Mouse (Mus musculus) thymus, adult 2 months (tissue): Measurements from ENCODE around the gene Rrn3. TPM values are rescaled to one million over a fixed set of nuclear protein-coding genes. Genes with fewer than 3 reads are reported as not detected.
"Not testable (repeated sequence)": the region's sequence is repeated elsewhere in the genome, so short reads cannot be mapped to it uniquely, and the experiment has no call there.

Experiments used
- DNase-seq: peaks from one replicate; pipeline ENCODE4 v3.0.0; 2021
- H3K27ac ChIP-seq: fragments of 200-500 bp; 2 replicates; pipeline ENCODE4 v1.5.1; 2012; ENCODE audit warnings: low read length, control low read depth; ENCODE audit not compliant: control insufficient read depth, insufficient read depth
- H3K27me3 ChIP-seq: fragments of 200-500 bp; 2 replicates; pipeline ENCODE4 v1.6.1; 2012; ENCODE audit warnings: mild to moderate bottlenecking, low read length, moderate library complexity, mixed read lengths; ENCODE audit not compliant: control insufficient read depth, insufficient read depth
- H3K36me3 ChIP-seq: fragments of 200-500 bp; 2 replicates; pipeline ENCODE4 v1.6.1; 2012; ENCODE audit warnings: mild to moderate bottlenecking, low read length, moderate library complexity; ENCODE audit not compliant: control insufficient read depth, insufficient read depth
- H3K4me1 ChIP-seq: fragments of 200-500 bp; replicated peaks from 2 replicates; pipeline ENCODE4 v1.6.1; 2012; ENCODE audit warnings: low read length; ENCODE audit not compliant: control insufficient read depth, insufficient read depth
- H3K4me3 ChIP-seq: fragments of 200-500 bp; 2 replicates; pipeline ENCODE4 v1.5.1; 2012; ENCODE audit warnings: mild to moderate bottlenecking, low read length, control low read depth, moderate library complexity; ENCODE audit not compliant: control insufficient read depth, insufficient read depth
- CTCF ChIP-seq: fragments of 200-500 bp; IDR thresholded peaks from 2 replicates; pipeline ENCODE4 v1.5.1; 2012; ENCODE audit warnings: mild to moderate bottlenecking, control low read depth, low read length, moderate library complexity, borderline replicate concordance; ENCODE audit not compliant: control insufficient read depth, poor library complexity, insufficient read depth; ENCODE audit errors: extremely low read depth
- POLR2A ChIP-seq: fragments of 200-500 bp; IDR thresholded peaks from 2 replicates; pipeline ENCODE4 v1.6.1; 2012; ENCODE audit warnings: mild to moderate bottlenecking, low read length, control low read depth, moderate library complexity; ENCODE audit not compliant: control insufficient read depth, poor library complexity, insufficient read depth; ENCODE audit errors: extremely low read depth
- WGBS: fragments of 180-500 bp; shearing (Covaris S2); methylation state at CpG from one replicate; pipeline ENCODE4 v1.1.7; 2018; 5-methylcytosine and 5-hydroxymethylcytosine counted together
- polyA plus RNA-seq: library from polyadenylated mRNA; depleted of rRNA; stranded (reverse); fragments of >200 nt; gene quantifications from 2 replicates; pipeline ENCODE4 v1.2.3, GENCODE M21; 2012

The Rrn3 gene
- polyA plus RNA-seq, 1 experiment = 13.6 TPM

- Histone ChIP-seq H3K27ac (no peak overlapping the region), H3K36me3 (no peaks in the 10 kb centered on the region), H3K27me3 (no peaks in the 10 kb centered on the region), H3K4me1 (no peaks in the 10 kb centered on the region), H3K4me3 (no peak overlapping the region)
- 94% methylated on average over 3 of the region's 3 CpGs for WGBS
- DNase-seq = no peak
- TF ChIP-seq CTCF (no peak), POLR2A (no peak)
Observed at GRCm38 (mm10) chr16:13748124-13748523, 32.4 kb upstream of the Rrn3 start.

GRCm38 (mm10) chr16:13748813-13749212, 31.7 kb upstream of the Rrn3 start:
- WGBS = 68% methylated on average over 10 of the region's 10 CpGs
- not testable (repeated sequence) for H3K27ac ChIP-seq, H3K4me1 ChIP-seq, DNase-seq, H3K27me3 ChIP-seq, H3K36me3 ChIP-seq, H3K4me3 ChIP-seq

- Histone ChIP-seq H3K4me3 (no peak overlapping the region), H3K36me3 (no peaks in the 10 kb centered on the region), H3K4me1 (no peaks in the 10 kb centered on the region), H3K27me3 (no peaks in the 10 kb centered on the region), H3K27ac (no peak overlapping the region)
- TF ChIP-seq CTCF = no peak
- no peak for TF ChIP-seq POLR2A
- WGBS = 83% methylated on average over 5 of the region's 5 CpGs
- DNase-seq = no peak
Observed at GRCm38 (mm10) chr16:13749306-13749705, 31.2 kb upstream of the Rrn3 start.

- 84% methylated on average over 3 of the region's 3 CpGs for WGBS
- H3K27me3 ChIP-seq = no peaks in the 10 kb centered on the region
- no peaks in the 10 kb centered on the region for H3K36me3 ChIP-seq
- no peak overlapping the region for H3K4me3 ChIP-seq
- no peak overlapping the region for H3K27ac ChIP-seq
- no peak for TF ChIP-seq CTCF
- TF ChIP-seq POLR2A = no peak
- DNase-seq = no peak
- H3K4me1 ChIP-seq = no peaks in the 10 kb centered on the region; the same call in 1 of the 2 replicates
Observed at GRCm38 (mm10) chr16:13749981-13750380, 30.5 kb upstream of the Rrn3 start.

- Histone ChIP-seq H3K36me3 (no peaks in the 10 kb centered on the region), H3K4me1 (no peaks in the 10 kb centered on the region; the same call in 1 of the 2 replicates), H3K27ac (no peak overlapping the region), H3K27me3 (no peaks in the 10 kb centered on the region), H3K4me3 (no peak overlapping the region)
- 94% methylated on average over 13 of the region's 13 CpGs for WGBS
- TF ChIP-seq POLR2A (no peak), CTCF (no peak)
- no peak for DNase-seq
Observed at GRCm38 (mm10) chr16:13750626-13751025, 29.9 kb upstream of the Rrn3 start.

GRCm38 (mm10) chr16:13753986-13754385, 26.5 kb upstream of the Rrn3 start:
- Histone ChIP-seq H3K27ac (no peak overlapping the region), H3K4me1 (no peaks in the 10 kb centered on the region; the same call in 1 of the 2 replicates), H3K36me3 (no peaks in the 10 kb centered on the region), H3K4me3 (no peak overlapping the region), H3K27me3 (no peaks in the 10 kb centered on the region)
- DNase-seq = no peak
- WGBS = 34% methylated on average over 8 of the region's 8 CpGs
- TF ChIP-seq POLR2A = no peak
- TF ChIP-seq CTCF = no peak

- 1% methylated on average over 65 of the region's 65 CpGs for WGBS
- Histone ChIP-seq H3K27ac (no peak overlapping the region), H3K4me3 (peak overlapping the region; percentile 90), H3K36me3 (no peaks in the 10 kb centered on the region), H3K4me1 (no peaks in the 10 kb centered on the region; the same call in 1 of the 2 replicates), H3K27me3 (no peaks in the 10 kb centered on the region)
- peak; percentile 92 for DNase-seq
- no peak for TF ChIP-seq CTCF
- no peak for TF ChIP-seq POLR2A
Observed at GRCm38 (mm10) chr16:13754400-13755190, 25.9 kb upstream of the Rrn3 start.
